Mouse (Mus musculus) urinary bladder, postnatal 10 days (tissue): ENCODE data around the gene Gm16442.
"Not testable (repeated sequence)": the region's sequence is repeated elsewhere in the genome, so short reads cannot be mapped to it uniquely, and the experiment has no call there.

ENCODE experiments used
- DNase-seq: peaks from one replicate; pipeline ENCODE4 v3.0.0; 2022; ENCODE audit warnings: low spot score

Gene Gm16442

GRCm38 (mm10) chr7:20122479-20122878 is at the start of gene Gm16442:
Gene Gm16442, minus strand, starts transcription at chr7:20122579.
- DNase-seq: not testable (repeated sequence)

GRCm38 (mm10) chr7:20168277-20168676 is 45.9 kb upstream of the Gm16442 start, which contains the start of gene Vmn1r94:
Gene Vmn1r94, minus strand, starts transcription at chr7:20168377.
- not testable (repeated sequence) for DNase-seq

- DNase-seq: not testable (repeated sequence)
Observed at GRCm38 (mm10) chr7:20138988-20139387, 16.6 kb upstream of the Gm16442 start, which contains the start of gene Vmn1r93. Gene Vmn1r93, minus strand, starts transcription at chr7:20139088.

- DNase-seq: not testable (repeated sequence)
Observed at GRCm38 (mm10) chr7:20099380-20099779, 23.0 kb downstream of the Gm16442 start, which contains the start of gene Vmn1r91. Gene Vmn1r91, plus strand, starts transcription at chr7:20099680.

GRCm38 (mm10) chr7:20078118-20078517 is 44.3 kb downstream of the Gm16442 start:
- DNase-seq: not testable (repeated sequence)
